Mouse (Mus musculus) cerebellum, adult 11 months (tissue): ENCODE data around the gene Nsun7.

ENCODE experiments used
- DNase-seq: peaks from one replicate; pipeline ENCODE4 v3.0.0; 2022

Gene Nsun7

DNA sequence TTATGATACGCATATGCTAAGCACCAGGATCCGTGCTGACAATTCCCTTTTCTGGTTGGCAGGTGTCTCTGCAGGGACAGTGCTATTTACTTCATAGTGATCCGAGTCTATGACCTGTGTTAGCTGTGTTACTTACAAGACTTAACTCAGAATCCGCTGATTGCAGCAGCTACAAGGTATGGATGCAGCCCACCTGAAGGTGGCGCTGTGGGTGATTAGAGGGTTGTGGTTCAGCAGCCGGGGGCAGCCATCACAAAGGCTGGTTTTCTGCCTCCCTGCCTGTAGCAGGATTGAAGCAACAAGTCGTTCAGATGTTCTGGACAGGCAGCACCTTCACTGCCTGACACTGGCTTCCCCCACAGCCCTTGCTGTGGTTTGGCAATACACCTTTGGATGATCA lies 78.9 kb downstream of the Nsun7 start:
- no peak for DNase-seq

DNA sequence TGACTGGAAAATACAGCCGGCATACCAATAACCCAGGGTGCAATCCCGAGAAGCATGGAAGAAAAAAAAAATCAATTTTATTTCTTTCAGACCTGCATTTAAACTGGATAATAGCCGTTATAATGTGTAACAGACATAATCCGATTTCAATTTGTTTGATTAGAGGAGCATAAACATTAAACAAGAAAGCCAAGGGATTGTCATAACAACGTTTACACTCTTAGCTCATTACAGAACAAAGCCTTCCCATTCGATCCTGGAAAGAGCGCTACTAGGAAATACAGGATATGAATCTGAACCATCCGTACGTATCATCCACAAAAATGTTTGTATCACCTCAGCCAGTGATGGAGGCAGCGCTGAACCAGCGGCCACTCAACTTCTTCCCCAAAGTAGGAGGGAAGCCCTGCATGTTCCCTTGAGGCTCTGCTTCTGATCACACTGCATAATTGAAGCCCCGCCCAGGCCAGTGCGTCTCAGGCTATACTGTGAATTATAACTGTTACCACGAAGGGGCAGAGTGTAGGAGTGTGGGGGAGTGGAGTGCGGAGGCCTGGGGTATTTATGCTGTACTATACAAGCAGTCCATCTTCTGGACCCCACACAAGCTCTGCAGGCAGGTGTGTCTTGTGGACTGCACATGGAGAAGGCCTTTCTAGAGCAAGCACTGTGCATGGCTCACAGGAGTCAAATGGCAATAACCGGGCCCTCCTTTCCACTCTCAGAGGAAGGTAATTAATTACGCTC lies 80.8 kb downstream of the Nsun7 start:
- DNase-seq, result no peak

DNA sequence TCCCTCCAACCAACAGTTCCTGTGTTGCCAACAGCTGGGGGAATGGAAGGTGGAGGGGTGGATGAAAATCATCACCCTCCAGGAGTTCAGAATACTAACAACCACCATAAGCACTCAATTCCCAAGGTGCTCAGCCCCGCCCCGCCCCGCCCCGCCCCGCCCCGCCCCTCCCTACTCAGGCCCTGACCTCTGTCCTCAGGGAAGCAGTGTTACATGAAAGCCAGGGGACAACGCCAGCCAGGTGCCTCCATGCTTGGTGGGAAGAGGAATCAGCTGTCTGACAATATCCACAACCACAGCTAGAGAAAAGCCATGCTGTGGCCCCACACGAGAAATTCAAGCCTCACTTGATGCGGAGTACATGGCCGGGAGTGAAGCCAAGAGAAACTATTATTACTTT lies 82.2 kb downstream of the Nsun7 start:
- no peak for DNase-seq

GRCm38 (mm10) chr5:66342285-66342684 lies 82.6 kb downstream of the Nsun7 start:
- DNase-seq, result no peak

- no peak for DNase-seq
Measured at GRCm38 (mm10) chr5:66344182-66344581, 84.5 kb downstream of the Nsun7 start.

- DNase-seq, result no peak
Measured at GRCm38 (mm10) chr5:66345140-66345539, 85.4 kb downstream of the Nsun7 start.

DNA sequence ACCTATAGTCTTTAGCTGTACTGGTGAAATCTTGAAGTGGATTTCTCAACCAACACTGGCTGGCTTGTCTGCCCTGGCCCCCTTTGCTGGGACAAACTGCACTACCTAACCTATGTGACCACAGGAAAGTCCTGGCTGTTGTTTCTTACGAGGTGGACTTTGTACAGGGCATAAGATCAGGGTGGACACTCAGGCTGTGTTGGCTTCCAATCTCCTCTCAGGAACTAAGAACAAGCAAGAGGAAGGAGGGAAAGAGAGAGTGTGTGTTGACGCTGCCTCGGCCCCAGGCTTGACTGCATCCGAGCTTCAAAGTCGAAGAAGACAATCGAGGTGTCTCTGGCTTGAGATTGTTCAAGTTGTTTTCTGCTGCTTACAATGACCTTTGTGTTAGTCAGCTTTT lies 87.1 kb downstream of the Nsun7 start:
- no peak for DNase-seq
